Comparison of ENCODE assay signal across 23 mouse cellular contexts in genomic region chr14:60975736-60976135, GRCm38 (mm10).
A peak's percentile ranks its signal among the peaks of the same experiment; 100 is the strongest.
DNase-seq lines count a peak whose midpoint lies in the region; ATAC-seq and TF ChIP-seq lines count a peak whose summit lies in the region.
"Had no signal": no experiment of that assay in that cellular context is flagged by ENCODE, and none has a peak within 500 bp of the region (broad histone marks: within the 10 kb centered on the region; RNA-seq: fewer than 3 reads in every experiment).

No protein-coding gene starts in this region.

- no peak overlapping the region for H3K4me3 ChIP-seq in intestine, embryonic 15.5 days (replicated peaks)
- H3K4me3 ChIP-seq in intestine, postnatal 0 days (ENCODE audit: low read depth, low read length): no peak overlapping the region
- no peak overlapping the region for H3K4me3 ChIP-seq in liver, adult 2 months (ENCODE audit: insufficient read depth, low read depth, low read length)
- no peak overlapping the region for H3K4me3 ChIP-seq in stomach, postnatal 0 days (ENCODE audit: low read depth, low read length)
- no peak overlapping the region for H3K4me3 ChIP-seq in forebrain, embryonic 12.5 days (replicated peaks)
- H3K4me3 ChIP-seq: erythroblast, embryonic 14.5 days; forebrain, embryonic 15.5 days; heart, embryonic 13.5 days; left cerebral cortex, adult 2 months; lung, embryonic 15.5 days; midbrain, embryonic 12.5 days; myocyte; neural tube, embryonic 15.5 days had no signal

- no peaks in the 10 kb centered on the region for H3K79me2 ChIP-seq in liver, adult 2 months (ENCODE audit: control insufficient read depth, insufficient read depth, low read length)

- no peaks in the 10 kb centered on the region for H3K27me3 ChIP-seq in intestine, embryonic 15.5 days (replicated peaks)
- H3K27me3 ChIP-seq in intestine, postnatal 0 days (replicated peaks; ENCODE audit: control insufficient read depth, insufficient read depth, low read length): no peaks in the 10 kb centered on the region
- H3K27me3 ChIP-seq in liver, adult 2 months (ENCODE audit: control insufficient read depth, insufficient read depth, low read length): no peaks in the 10 kb centered on the region
- H3K27me3 ChIP-seq in stomach, postnatal 0 days (ENCODE audit: control insufficient read depth, insufficient read depth, low read length): no peaks in the 10 kb centered on the region
- H3K27me3 ChIP-seq in forebrain, embryonic 12.5 days: no peaks in the 10 kb centered on the region
- H3K27me3 ChIP-seq: forebrain, embryonic 15.5 days; heart, embryonic 13.5 days; lung, embryonic 15.5 days; midbrain, embryonic 12.5 days; neural tube, embryonic 15.5 days had no signal

- no peak for TF ChIP-seq POLR2A in liver, adult 2 months (IDR thresholded peaks at IDR 0.05; ENCODE audit: extremely low read depth, insufficient read depth, low read length)

- TF ChIP-seq CTCF in intestine, postnatal 0 days (IDR thresholded peaks at IDR 0.05; ENCODE audit: low read depth): no peak
- TF ChIP-seq CTCF in liver, adult 2 months (IDR thresholded peaks at IDR 0.05; ENCODE audit: low read depth, low read length): no peak
- no peak for TF ChIP-seq CTCF in stomach, postnatal 0 days (IDR thresholded peaks at IDR 0.05; ENCODE audit: low read depth)

- no peak overlapping the region for H3K27ac ChIP-seq in intestine, embryonic 15.5 days
- H3K27ac ChIP-seq in intestine, postnatal 0 days (ENCODE audit: low read depth, low read length): no peak overlapping the region
- peak overlapping the region; percentile 22 for H3K27ac ChIP-seq in liver, adult 2 months (replicated peaks; ENCODE audit: insufficient read depth, low read depth, low read length)
- H3K27ac ChIP-seq in stomach, postnatal 0 days (replicated peaks): no peak overlapping the region
- H3K27ac ChIP-seq in forebrain, embryonic 12.5 days: no peak overlapping the region
- H3K27ac ChIP-seq: forebrain, embryonic 15.5 days; heart, embryonic 13.5 days; kidney, postnatal 0 days; left cerebral cortex, adult 2 months; lung, embryonic 15.5 days; macrophage; midbrain, embryonic 12.5 days; neural tube, embryonic 15.5 days had no signal

- peak; percentile 85 for DNase-seq in adrenal gland, adult 2 months
- DNase-seq in liver, adult 2 months (ENCODE audit: extremely low read depth, low read depth, low spot score): peak; percentile 100
- no peak for DNase-seq in stomach, postnatal 0 days (ENCODE audit: low spot score)
- DNase-seq in cerebellum, adult 18-20 months: no peak
- DNase-seq in Muller cell, postnatal 12 days (ENCODE audit: inconsistent ontology term): no peak
- DNase-seq: cerebellum, adult 11 months; cerebellum, postnatal 36 days; heart, postnatal 36 days; retina, postnatal 1 day had no signal

- H3K9ac ChIP-seq in intestine, embryonic 15.5 days: no peak overlapping the region
- H3K9ac ChIP-seq in intestine, postnatal 0 days (ENCODE audit: low read depth, low read length): no peak overlapping the region
- no peak overlapping the region for H3K9ac ChIP-seq in liver, adult 2 months (ENCODE audit: low read depth, low read length)
- H3K9ac ChIP-seq in stomach, postnatal 0 days (ENCODE audit: low read length): no peak overlapping the region
- H3K9ac ChIP-seq in forebrain, embryonic 12.5 days: no peak overlapping the region
- H3K9ac ChIP-seq: forebrain, embryonic 15.5 days; heart, embryonic 13.5 days; lung, embryonic 15.5 days; midbrain, embryonic 12.5 days; neural tube, embryonic 15.5 days had no signal

- 0 out of 2 replicates have a peak, but pooled peaks have one; percentile 20 for ATAC-seq in intestine, embryonic 15.5 days
- ATAC-seq in intestine, postnatal 0 days: no peak
- ATAC-seq in stomach, postnatal 0 days (ENCODE audit: low FRiP score, low TSS enrichment): peak; percentile 34; the same call in 1 of the 2 replicates
- ATAC-seq in forebrain, embryonic 12.5 days (ENCODE audit: low FRiP score): no peak
- ATAC-seq: forebrain, embryonic 15.5 days; hindbrain, embryonic 16.5 days had no signal

- 62% methylated on average over 3 of the region's 3 CpGs for WGBS in intestine, embryonic 15.5 days
- 49% methylated on average over 3 of the region's 3 CpGs for WGBS in intestine, postnatal 0 days
- WGBS in liver, adult 2 months: 23% methylated on average over 3 of the region's 3 CpGs
- WGBS in stomach, postnatal 0 days: 65% methylated on average over 3 of the region's 3 CpGs
- WGBS in forebrain, embryonic 12.5 days: 86% methylated on average over 3 of the region's 3 CpGs

- H3K4me2 ChIP-seq in intestine, embryonic 15.5 days (replicated peaks): no peak overlapping the region
- H3K4me2 ChIP-seq in intestine, postnatal 0 days (replicated peaks; ENCODE audit: low read depth): no peak overlapping the region
- H3K4me2 ChIP-seq in stomach, postnatal 0 days (replicated peaks; ENCODE audit: low read depth): no peak overlapping the region
- H3K4me2 ChIP-seq in forebrain, embryonic 12.5 days: no peak overlapping the region
- H3K4me2 ChIP-seq: forebrain, embryonic 15.5 days; heart, embryonic 13.5 days; lung, embryonic 15.5 days; midbrain, embryonic 12.5 days; neural tube, embryonic 15.5 days had no signal

- H3K36me3 ChIP-seq in intestine, embryonic 15.5 days: no peaks in the 10 kb centered on the region
- H3K36me3 ChIP-seq in intestine, postnatal 0 days (ENCODE audit: control insufficient read depth, insufficient read depth): no peaks in the 10 kb centered on the region; the same call in 1 of the 2 replicates
- no peaks in the 10 kb centered on the region for H3K36me3 ChIP-seq in liver, adult 2 months (ENCODE audit: control insufficient read depth, insufficient read depth, low read length)
- H3K36me3 ChIP-seq in stomach, postnatal 0 days (ENCODE audit: control insufficient read depth, insufficient read depth, low read length): no peaks in the 10 kb centered on the region
- H3K36me3 ChIP-seq in forebrain, embryonic 12.5 days (replicated peaks): peaks cover 36% of the 10 kb centered on the region

- no peaks in the 10 kb centered on the region for H3K9me3 ChIP-seq in intestine, embryonic 15.5 days
- no peaks in the 10 kb centered on the region for H3K9me3 ChIP-seq in intestine, postnatal 0 days (ENCODE audit: control insufficient read depth)
- no peaks in the 10 kb centered on the region for H3K9me3 ChIP-seq in stomach, postnatal 0 days (ENCODE audit: control insufficient read depth, low read length)
- H3K9me3 ChIP-seq in forebrain, embryonic 12.5 days: no peaks in the 10 kb centered on the region
- H3K9me3 ChIP-seq: forebrain, embryonic 15.5 days; heart, embryonic 13.5 days; lung, embryonic 15.5 days; midbrain, embryonic 12.5 days; neural tube, embryonic 15.5 days had no signal

- TF ChIP-seq EP300 in stomach, postnatal 0 days (optimal IDR thresholded peaks at IDR 0.05): no peak

- H3K4me1 ChIP-seq in intestine, embryonic 15.5 days (replicated peaks): no peaks in the 10 kb centered on the region
- H3K4me1 ChIP-seq in intestine, postnatal 0 days (replicated peaks; ENCODE audit: control insufficient read depth, insufficient read depth, low read length): no peaks in the 10 kb centered on the region; the same call in none of the 2 replicates
- peaks cover 13% of the 10 kb centered on the region for H3K4me1 ChIP-seq in liver, adult 2 months (ENCODE audit: control insufficient read depth, insufficient read depth, low read length)
- no peaks in the 10 kb centered on the region for H3K4me1 ChIP-seq in stomach, postnatal 0 days (replicated peaks; ENCODE audit: control insufficient read depth, insufficient read depth)
- H3K4me1 ChIP-seq in forebrain, embryonic 12.5 days: no peaks in the 10 kb centered on the region; the same call in 1 of the 2 replicates
- H3K4me1 ChIP-seq: forebrain, embryonic 15.5 days; midbrain, embryonic 12.5 days; neural tube, embryonic 15.5 days had no signal

Comparison
In these comparisons a context has a peak if more than half of its experiments do, and no peak if none do; other contexts are left out.
1. ATAC-seq: peak in intestine, embryonic 15.5 days (single experiment) and stomach, postnatal 0 days (single experiment); none in intestine, postnatal 0 days (single experiment) and forebrain, embryonic 12.5 days (single experiment).
2. DNase-seq: peak in adrenal gland, adult 2 months (single experiment) and liver, adult 2 months (single experiment); none in stomach, postnatal 0 days (single experiment), cerebellum, adult 18-20 months (0 of 2) and Muller cell, postnatal 12 days (single experiment).